Mouse (Mus musculus) liver, embryonic 14.5 days (tissue): ENCODE results near the gene Efna5. TPM values are rescaled to one million over a fixed set of nuclear protein-coding genes. Genes with fewer than 3 reads are reported as not detected.

Experiments used
- ATAC-seq: fragments of 200-750 bp; cut with Nextera tagmentation; 2 replicates; pipeline ENCODE4 v1.8.0; 2017; ENCODE audit warnings: moderate number of reproducible peaks, mild to moderate bottlenecking, moderate library complexity; ENCODE audit not compliant: insufficient read depth
- DNase-seq, 3 experiments: peaks; one replicate each; pipeline ENCODE4 v3.0.0-alpha.2; 2012 to 2013; ENCODE audit warnings: low read depth in 3 of 3, low spot score in 3 of 3
- H3K27ac ChIP-seq: fragments of 300-500 bp; sonication (generic); 2 replicates; pipeline ENCODE4 v1.5.1; 2014; ENCODE audit warnings: moderate library complexity, mild to moderate bottlenecking, control low read depth, inconsistent platforms
- H3K27me3 ChIP-seq: fragments of 300-500 bp; sonication (generic); 2 replicates; pipeline ENCODE4 v1.6.1; 2014; ENCODE audit warnings: mild to moderate bottlenecking, low read length, moderate library complexity; ENCODE audit not compliant: control insufficient read depth, insufficient read depth
- H3K36me3 ChIP-seq: fragments of 300-500 bp; sonication (generic); replicated peaks from 2 replicates; pipeline ENCODE4 v1.6.1; 2014; ENCODE audit warnings: low read depth; ENCODE audit not compliant: control insufficient read depth, insufficient read depth
- H3K4me1 ChIP-seq, 2 experiments: fragments of 200-500 bp in 1 of 2; fragments of 300-500 bp in 1 of 2; sonication (generic) in 1 of 2; replicated peaks; 2 replicates each; pipeline ENCODE4 v1.6.1; 2012 to 2014; ENCODE audit warnings: antibody characterized with exemption in 1 of 2, inconsistent platforms in 1 of 2, low read length in 1 of 2; ENCODE audit not compliant: control insufficient read depth in 2 of 2, insufficient read depth in 2 of 2
- H3K4me2 ChIP-seq: fragments of 300-500 bp; sonication (generic); 2 replicates; pipeline ENCODE4 v1.6.1; 2014; ENCODE audit warnings: low read depth, mild to moderate bottlenecking, control low read depth, moderate library complexity
- H3K4me3 ChIP-seq, 2 experiments: fragments of 200-500 bp in 1 of 2; fragments of 300-500 bp in 1 of 2; sonication (generic) in 1 of 2; 2 replicates each; pipeline ENCODE4 v1.5.1; 2012 to 2014; ENCODE audit warnings: low read depth in 2 of 2, low read length in 2 of 2, mild to moderate bottlenecking in 2 of 2, control low read depth in 1 of 2, inconsistent platforms in 1 of 2, moderate library complexity in 1 of 2; ENCODE audit not compliant: insufficient read depth in 1 of 2
- H3K9ac ChIP-seq: fragments of 300-500 bp; sonication (generic); replicated peaks from 2 replicates; pipeline ENCODE4 v1.6.1; 2014; ENCODE audit warnings: mild to moderate bottlenecking, control low read depth, moderate library complexity
- H3K9me3 ChIP-seq: fragments of 300-500 bp; sonication (generic); 2 replicates; pipeline ENCODE4 v1.6.1; 2016; ENCODE audit warnings: low read length, mixed read lengths; ENCODE audit not compliant: control insufficient read depth
- CTCF ChIP-seq: IDR thresholded peaks from 2 replicates; pipeline ENCODE4 v1.5.1; 2016; ENCODE audit warnings: antibody characterized with exemption, low read depth, control low read depth
- EP300 ChIP-seq: IDR thresholded peaks from 2 replicates; pipeline ENCODE4 v1.6.1; 2016; ENCODE audit warnings: antibody characterized with exemption, low read depth
- WGBS: fragments of 180-500 bp; shearing (Covaris S2); extraction: QIAGEN DNeasy Blood & Tissue Kit; methylation state at CpG from one replicate; pipeline ENCODE4 v1.1.7; 2014; ENCODE audit not compliant: insufficient replicate concordance; 5-methylcytosine and 5-hydroxymethylcytosine counted together
- polyA plus RNA-seq, 2 experiments: library from polyadenylated mRNA; depleted of rRNA in 1 of 2; stranded (reverse) in 1 of 2; unstranded in 1 of 2; fragments of >200 nt; fragmentation: Nextera tagmentation in 1 of 2; extraction: Ambion mirVana in 1 of 2; gene quantifications; 2 replicates each; pipeline versions ENCODE4 v1.2.1 to v1.2.3; 2012 to 2014

The Efna5 gene
- polyA plus RNA-seq, 2 experiments = 0.40 to 1.6 TPM

DNA sequence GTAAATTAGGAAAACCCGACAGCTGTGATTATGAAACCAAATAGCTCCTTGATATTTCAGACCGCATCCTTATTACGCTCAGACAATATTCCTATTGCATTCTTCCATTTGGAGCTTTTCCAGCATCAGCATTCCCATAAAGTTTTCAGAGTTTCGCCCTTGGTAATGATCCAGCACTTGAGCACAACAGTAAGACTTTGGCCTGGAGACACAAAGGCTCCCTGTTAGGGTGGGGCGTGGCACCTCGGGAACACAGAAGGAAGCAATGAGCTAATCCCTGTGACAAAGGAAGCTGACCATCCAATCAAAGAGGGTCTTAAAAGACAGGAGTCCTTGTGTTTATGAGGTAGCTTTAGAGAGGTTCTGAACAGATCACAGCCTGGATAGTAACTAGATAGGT, 323.9 kb downstream of the Efna5 start:
- TF ChIP-seq CTCF (no peak), EP300 (no peak)
- no peak for DNase-seq
- WGBS = 56% methylated on average over 6 of the region's 6 CpGs

More for the DNA sequence above, 323.9 kb downstream of the Efna5 start:
- Histone ChIP-seq H3K4me3 (no peak overlapping the region), H3K9me3 (no peaks in the 10 kb centered on the region), H3K4me1 (no peaks in the 10 kb centered on the region), H3K27ac (no peak overlapping the region), H3K4me2 (no peak overlapping the region), H3K9ac (no peak overlapping the region), H3K36me3 (no peaks in the 10 kb centered on the region), H3K27me3 (no peaks in the 10 kb centered on the region)
- no peak for ATAC-seq
